Mouse (Mus musculus): ENCODE data around the gene Tgoln1.

DNA sequence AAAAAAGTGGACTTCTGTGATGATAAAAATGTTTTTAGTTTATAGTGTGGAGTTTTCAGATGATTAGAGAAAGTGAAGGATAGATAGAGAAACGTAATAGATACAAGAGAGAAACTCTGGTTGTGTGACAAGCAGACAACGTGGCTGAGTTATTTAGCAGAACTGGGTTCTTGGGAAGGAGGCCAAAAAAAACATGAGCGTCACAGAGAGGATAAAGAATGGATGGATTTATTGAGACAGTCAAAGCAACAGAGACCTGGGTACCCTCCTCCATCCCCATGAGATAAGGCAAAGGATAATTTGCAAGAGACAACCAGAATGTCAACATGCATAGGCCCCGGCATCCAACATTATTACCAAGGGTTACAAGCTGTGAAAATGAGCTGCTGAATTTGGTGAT lies 6.5 kb downstream of the Tgoln1 start:
- TF ChIP-seq CTCF (IDR thresholded peaks at IDR 0.05; ENCODE audit: borderline replicate concordance, insufficient read depth, low read length) (no peak), POLR2A (IDR thresholded peaks at IDR 0.05; ENCODE audit: low read depth, low read length) (no peak)
